Mouse (Mus musculus) granulocyte monocyte progenitor cell, adult 5-6 weeks (primary cell): Measurements from ENCODE around the gene Cpxm1. TPM values are rescaled to one million over a fixed set of nuclear protein-coding genes. Genes with fewer than 3 reads are reported as not detected.
A peak's percentile ranks its signal among the peaks of the same experiment; 100 is the strongest.
"Not testable (repeated sequence)": the region's sequence is repeated elsewhere in the genome, so short reads cannot be mapped to it uniquely, and the experiment has no call there.

ENCODE experiments used
- ATAC-seq: replicated peaks from 2 replicates; pipeline ENCODE4 v1.8.0; 2016; ENCODE audit warnings: mild to moderate bottlenecking, moderate TSS enrichment, inconsistent platforms; ENCODE audit not compliant: poor library complexity, severe bottlenecking
- total RNA-seq, 2 experiments: library from RNA; stranded (forward) in 1 of 2; stranded (reverse) in 1 of 2; fragments of 200-712, 200-1000 nt in 1 of 2; fragments of >200 nt in 1 of 2; fragmentation: Nextera tagmentation in 1 of 2; gene quantifications; 2 replicates each; pipeline ENCODE4 v1.2.3; 2014 to 2017

Cpxm1 gene
- total RNA-seq, 2 experiments from 2014 or later: 3.2 TPM; not detected in 1

- no peak for ATAC-seq
Measured at GRCm38 (mm10) chr2:130404939-130405338, 7.6 kb upstream of the Cpxm1 start, which contains the start of the genes Gm28372 and 1700020A23Rik. Gene Gm28372 (plus strand): TSS chr2:130405239. Gene 1700020A23Rik (plus strand): TSS chr2:130405259.

- ATAC-seq: no peak
Measured at GRCm38 (mm10) chr2:130401891-130402290, 4.5 kb upstream of the Cpxm1 start.

- ATAC-seq: no peak
Measured at GRCm38 (mm10) chr2:130400046-130400445, 2.7 kb upstream of the Cpxm1 start.

GRCm38 (mm10) chr2:130398091-130398490 lies 717 bp upstream of the Cpxm1 start:
- peak; percentile 53 for ATAC-seq

- no peak for ATAC-seq
Measured at GRCm38 (mm10) chr2:130395696-130396095, 1.7 kb downstream of the Cpxm1 start.

GRCm38 (mm10) chr2:130392836-130393235 lies 4.5 kb downstream of the Cpxm1 start:
- ATAC-seq: no peak

- no peak for ATAC-seq
Measured at GRCm38 (mm10) chr2:130390993-130391625, 6.3 kb downstream of the Cpxm1 start.

- peak; percentile 58; the same call in 1 of the 2 replicates for ATAC-seq
Measured at GRCm38 (mm10) chr2:130388796-130389195, 8.6 kb downstream of the Cpxm1 start.

- no peak for ATAC-seq
Measured at GRCm38 (mm10) chr2:130386212-130386611, 11.2 kb downstream of the Cpxm1 start.

GRCm38 (mm10) chr2:130383895-130384294 lies 13.5 kb downstream of the Cpxm1 start:
- no peak for ATAC-seq

- no peak for ATAC-seq
Measured at GRCm38 (mm10) chr2:130383205-130383604, 14.2 kb downstream of the Cpxm1 start.

- no peak for ATAC-seq
Measured at GRCm38 (mm10) chr2:130374951-130375350, 22.4 kb downstream of the Cpxm1 start.

GRCm38 (mm10) chr2:130373026-130373425 lies 24.3 kb downstream of the Cpxm1 start:
- not testable (repeated sequence) for ATAC-seq

- ATAC-seq: no peak
Measured at GRCm38 (mm10) chr2:130367386-130367785, 30.0 kb downstream of the Cpxm1 start.

GRCm38 (mm10) chr2:130365211-130366094 lies 31.9 kb downstream of the Cpxm1 start:
- ATAC-seq: peak; percentile 41; the same call in 1 of the 2 replicates

- ATAC-seq: peak; percentile 53; the same call in 1 of the 2 replicates
Measured at GRCm38 (mm10) chr2:130362511-130363026, 34.8 kb downstream of the Cpxm1 start.

GRCm38 (mm10) chr2:130358852-130359251 lies 38.5 kb downstream of the Cpxm1 start:
- ATAC-seq: no peak

GRCm38 (mm10) chr2:130357551-130357950 lies 39.8 kb downstream of the Cpxm1 start:
- no peak for ATAC-seq

- no peak for ATAC-seq
Measured at GRCm38 (mm10) chr2:130353889-130354288, 43.5 kb downstream of the Cpxm1 start.

GRCm38 (mm10) chr2:130353411-130353810 lies 44.0 kb downstream of the Cpxm1 start:
- no peak for ATAC-seq

- ATAC-seq: no peak
Measured at GRCm38 (mm10) chr2:130351758-130352339, 45.5 kb downstream of the Cpxm1 start.
